Mouse (Mus musculus): ENCODE data around the gene Stxbp1. TPM values are rescaled to one million over a fixed set of nuclear protein-coding genes. Genes with fewer than 3 reads are reported as not detected.

Gene Stxbp1
- polyA plus RNA-seq, 1 experiment from 2014 or later, result 315 TPM

DNA sequence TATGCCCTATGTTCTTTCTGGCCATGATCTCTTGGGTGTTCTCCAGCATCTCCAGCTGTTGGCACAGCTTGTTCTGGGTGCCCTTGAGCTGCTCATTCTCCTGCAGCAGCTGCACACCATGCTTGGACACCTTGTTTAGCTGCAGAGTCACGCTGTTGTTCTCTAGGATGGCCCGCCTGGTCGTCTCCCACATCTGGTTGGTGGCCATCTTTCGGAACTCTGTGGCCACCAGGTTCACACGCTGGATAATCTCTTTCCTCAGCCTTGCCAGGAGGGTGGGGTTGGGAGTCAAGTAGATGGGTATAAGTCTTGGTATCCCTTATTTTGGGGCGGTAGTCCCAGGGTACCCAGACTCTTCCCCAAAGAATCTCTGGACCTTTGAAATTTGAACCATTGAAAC lies 67.3 kb downstream of the Stxbp1 start:
- no peaks in the 10 kb centered on the region for H3K9me3 ChIP-seq (replicated peaks)
- no peak overlapping the region for H3K4me3 ChIP-seq (replicated peaks)
- no peak for ATAC-seq (ENCODE audit: low FRiP score)
- no peak overlapping the region for H3K9ac ChIP-seq (replicated peaks)
- H3K4me2 ChIP-seq, result no peak overlapping the region
- H3K36me3 ChIP-seq, result no peaks in the 10 kb centered on the region
- 94% methylated on average over 6 of the region's 6 CpGs for WGBS
- H3K27me3 ChIP-seq (replicated peaks), result 0 out of 2 replicates have a peak, but pooled peaks cover 4% of the 10 kb centered on the region
- H3K4me1 ChIP-seq, result peaks cover 19% of the 10 kb centered on the region
- H3K27ac ChIP-seq (replicated peaks), result no peak overlapping the region

DNA sequence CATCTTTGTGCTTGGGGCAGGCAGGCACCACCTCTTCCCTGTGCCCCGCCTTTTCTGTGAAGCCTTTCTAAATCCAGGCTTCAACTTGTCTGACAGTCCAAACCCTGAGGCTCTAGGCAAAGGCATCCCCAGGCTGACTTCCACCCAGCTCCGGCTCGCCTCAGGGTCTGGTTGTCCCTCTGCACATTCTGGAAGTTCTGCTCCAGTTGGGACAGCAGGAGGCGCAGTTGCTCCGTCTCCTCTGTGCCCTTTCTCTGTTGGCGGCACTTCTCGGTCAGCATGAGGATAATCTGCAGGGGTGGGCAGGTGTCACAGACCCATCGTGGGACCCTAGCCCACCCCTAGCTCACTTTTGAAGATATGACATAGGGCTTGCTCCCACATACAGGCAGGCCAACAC lies 67.9 kb downstream of the Stxbp1 start:
- H3K9me3 ChIP-seq (replicated peaks), result no peaks in the 10 kb centered on the region
- H3K36me3 ChIP-seq, result no peaks in the 10 kb centered on the region
- no peak for ATAC-seq (ENCODE audit: low FRiP score)
- H3K4me1 ChIP-seq, result peaks cover 20% of the 10 kb centered on the region
- 23% methylated on average over 8 of the region's 8 CpGs for WGBS
- H3K27me3 ChIP-seq (replicated peaks), result 0 out of 2 replicates have a peak, but pooled peaks cover 4% of the 10 kb centered on the region
- H3K9ac ChIP-seq (replicated peaks), result no peak overlapping the region
- H3K27ac ChIP-seq (replicated peaks), result no peak overlapping the region
- H3K4me3 ChIP-seq (replicated peaks), result no peak overlapping the region
- no peak overlapping the region for H3K4me2 ChIP-seq

DNA sequence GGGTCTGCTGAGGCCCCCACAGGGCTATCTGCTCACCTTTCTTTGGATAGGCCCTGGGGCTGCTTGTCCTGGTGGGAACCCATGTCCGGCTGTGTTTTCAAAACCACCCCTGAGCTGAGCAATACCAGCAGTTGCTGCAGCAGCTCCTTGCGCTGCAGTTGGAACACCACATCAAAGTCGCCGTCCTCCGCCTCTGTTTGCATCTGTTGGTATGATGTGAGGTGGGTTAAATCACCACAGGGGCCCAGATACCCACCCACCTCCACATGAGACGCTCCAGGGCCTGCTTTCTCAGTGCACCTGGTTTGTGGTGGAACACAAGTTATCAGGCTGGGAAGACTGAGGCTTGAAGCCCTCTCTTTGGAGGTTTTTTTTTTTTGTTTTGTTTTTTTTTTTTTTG lies 69.0 kb downstream of the Stxbp1 start:
- Histone ChIP-seq H3K9ac (replicated peaks) (no peak overlapping the region), H3K9me3 (replicated peaks) (no peaks in the 10 kb centered on the region), H3K27ac (replicated peaks) (no peak overlapping the region), H3K4me2 (no peak overlapping the region), H3K4me1 (peaks cover 18% of the 10 kb centered on the region), H3K36me3 (no peaks in the 10 kb centered on the region), H3K27me3 (replicated peaks) (0 out of 2 replicates have a peak, but pooled peaks cover 4% of the 10 kb centered on the region), H3K4me3 (replicated peaks) (no peak overlapping the region)
- 91% methylated on average over 6 of the region's 6 CpGs for WGBS
- no peak for ATAC-seq (ENCODE audit: low FRiP score)

DNA sequence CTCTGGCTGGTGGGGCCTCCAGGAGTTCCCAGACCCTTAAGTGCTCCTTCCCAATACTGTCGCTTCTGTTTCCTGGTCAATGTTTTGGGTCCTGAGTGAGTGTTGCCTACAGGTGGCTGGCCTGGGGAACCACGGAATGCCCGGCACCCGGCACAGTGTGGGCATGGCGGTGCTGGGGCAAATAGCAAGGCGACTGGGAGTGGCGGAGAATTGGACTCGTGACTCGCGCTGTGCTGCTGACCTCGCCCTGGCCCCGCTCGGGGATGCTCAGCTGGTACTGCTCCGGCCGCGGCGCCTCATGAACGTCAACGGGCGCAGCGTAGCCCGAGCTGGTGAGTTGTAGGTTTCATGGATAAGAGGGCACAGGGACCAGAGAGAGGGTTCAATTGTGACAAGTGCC lies 70.9 kb downstream of the Stxbp1 start:
- peak overlapping the region; percentile 52 for H3K9ac ChIP-seq (replicated peaks)
- H3K4me2 ChIP-seq, result peak overlapping the region; percentile 68
- no peaks in the 10 kb centered on the region for H3K36me3 ChIP-seq
- H3K4me3 ChIP-seq (replicated peaks), result peak overlapping the region; percentile 71
- H3K27me3 ChIP-seq (replicated peaks), result 0 out of 2 replicates have a peak, but pooled peaks cover 4% of the 10 kb centered on the region
- WGBS, result 20% methylated on average over 22 of the region's 22 CpGs
- H3K27ac ChIP-seq (replicated peaks), result no peak overlapping the region
- H3K4me1 ChIP-seq, result peaks cover 18% of the 10 kb centered on the region
- H3K9me3 ChIP-seq (replicated peaks), result no peaks in the 10 kb centered on the region
- ATAC-seq (ENCODE audit: low FRiP score), result no peak

DNA sequence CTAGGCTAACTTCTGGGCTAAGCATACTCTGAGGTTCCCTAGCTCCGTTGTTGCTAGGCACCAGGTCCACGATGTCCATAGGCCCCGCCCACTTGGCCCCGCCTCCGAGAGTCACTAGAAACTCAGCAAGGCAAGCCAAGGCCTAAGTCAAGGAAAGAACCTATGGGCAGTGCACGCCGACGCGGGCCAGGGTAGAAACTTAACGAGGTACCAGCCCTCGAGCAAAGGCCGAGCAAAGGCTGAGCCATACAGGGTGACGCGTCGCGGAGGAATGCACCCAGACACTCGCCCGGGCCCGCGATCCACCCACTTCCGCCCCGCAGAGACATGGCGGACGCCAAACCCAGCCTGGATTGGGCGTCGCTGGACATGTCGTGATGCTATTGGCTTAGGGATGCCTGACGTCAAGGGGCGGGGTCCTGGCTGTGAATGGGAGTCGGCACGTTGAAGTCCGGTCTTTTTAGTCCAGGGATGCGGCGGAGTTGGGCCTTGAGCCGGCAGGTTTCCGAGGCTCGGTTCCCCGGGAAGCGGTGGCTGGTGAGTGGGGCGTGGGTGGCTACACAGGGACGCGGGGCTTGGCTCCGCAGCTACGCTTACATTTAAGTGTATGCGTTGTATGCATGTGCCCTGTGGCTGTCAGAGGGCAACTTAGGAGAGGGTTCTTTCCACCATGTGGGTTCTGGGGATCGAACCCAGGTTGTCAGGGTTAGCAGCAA lies 71.5 kb downstream of the Stxbp1 start, which contains the start of the genes Ttc16 and Ptrh1:
Gene Ttc16 (minus strand): TSS at position 275 of the 716 bp plus-strand sequence.
Gene Ptrh1 (plus strand): TSS at position 428 of the 716 bp plus-strand sequence.
- Histone ChIP-seq H3K4me1 (peaks cover 18% of the 10 kb centered on the region), H3K27ac (replicated peaks) (peak within 1 kb of the TSS; percentile 83), H3K9me3 (replicated peaks) (no peaks in the 10 kb centered on the region), H3K36me3 (no peaks in the 10 kb centered on the region), H3K4me3 (replicated peaks) (peak within 1 kb of the TSS; percentile 71), H3K27me3 (replicated peaks) (0 out of 2 replicates have a peak, but pooled peaks cover 4% of the 10 kb centered on the region), H3K4me2 (peak within 1 kb of the TSS; percentile 68), H3K9ac (replicated peaks) (peak within 1 kb of the TSS; percentile 52)
- peak; percentile 98 for ATAC-seq (ENCODE audit: low FRiP score)
- WGBS, result under 1% methylated on average over 46 of the region's 46 CpGs

DNA sequence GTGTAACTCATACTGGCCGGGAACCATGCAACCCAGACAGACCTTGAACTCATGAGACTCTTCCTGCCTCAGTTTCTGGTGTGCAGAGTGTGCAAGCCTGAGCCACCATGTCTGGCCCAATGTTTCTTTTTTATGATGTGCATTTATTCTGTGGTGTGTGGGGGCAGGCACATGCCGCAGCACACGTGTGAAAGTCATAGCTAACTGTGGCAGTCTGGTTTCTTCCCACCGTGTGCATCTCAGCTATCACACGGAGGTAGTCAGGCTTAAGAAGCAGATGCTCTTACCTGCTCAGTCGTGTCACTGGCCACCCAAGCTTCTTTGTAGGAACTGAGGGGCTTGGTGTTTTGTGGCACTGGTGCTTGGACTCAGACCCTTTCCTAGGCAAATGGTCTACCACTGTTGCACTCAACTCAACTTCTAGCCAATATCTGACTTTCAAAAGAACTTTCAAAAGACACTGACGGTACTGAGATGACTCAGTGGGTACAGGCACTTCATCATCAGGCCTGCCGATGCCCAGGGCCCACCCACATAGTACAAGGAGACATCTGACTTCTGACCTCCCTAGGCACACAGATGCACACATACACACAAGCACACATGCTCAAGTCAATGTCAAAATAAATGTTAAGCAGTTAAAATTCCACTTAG lies 74.3 kb downstream of the Stxbp1 start:
- Histone ChIP-seq H3K9ac (replicated peaks) (no peak overlapping the region), H3K36me3 (no peaks in the 10 kb centered on the region), H3K27me3 (replicated peaks) (0 out of 2 replicates have a peak, but pooled peaks cover 4% of the 10 kb centered on the region), H3K4me2 (no peak overlapping the region), H3K4me1 (peaks cover 20% of the 10 kb centered on the region), H3K4me3 (replicated peaks) (no peak overlapping the region), H3K27ac (replicated peaks) (no peak overlapping the region), H3K9me3 (replicated peaks) (no peaks in the 10 kb centered on the region)
- WGBS, result 88% methylated on average over 8 of the region's 8 CpGs
- ATAC-seq (ENCODE audit: low FRiP score), result no peak

DNA sequence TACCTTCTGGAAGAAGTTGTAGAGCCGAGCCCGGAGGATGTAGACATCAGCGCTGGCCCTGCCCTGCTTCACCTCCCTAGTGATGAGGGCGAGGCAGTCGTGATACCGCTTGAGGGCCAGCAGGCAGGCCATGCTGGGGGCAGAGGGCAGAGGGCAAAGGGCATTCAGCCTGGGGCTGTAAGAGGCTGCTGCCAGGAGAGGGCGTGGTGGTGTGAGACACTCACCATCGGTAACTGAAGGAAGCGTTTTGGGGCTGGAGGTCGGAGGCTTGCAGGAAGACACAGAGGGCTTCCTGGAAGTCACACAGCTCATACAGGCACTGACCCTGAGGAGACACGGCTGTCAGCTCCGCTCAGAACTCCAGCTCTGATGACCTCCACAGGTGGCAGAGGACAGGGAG lies 75.2 kb downstream of the Stxbp1 start:
- H3K36me3 ChIP-seq, result no peaks in the 10 kb centered on the region
- H3K4me3 ChIP-seq (replicated peaks), result no peak overlapping the region
- WGBS, result 33% methylated on average over 12 of the region's 12 CpGs
- no peak for ATAC-seq (ENCODE audit: low FRiP score)
- H3K27me3 ChIP-seq (replicated peaks), result 0 out of 2 replicates have a peak, but pooled peaks cover 4% of the 10 kb centered on the region
- H3K9ac ChIP-seq (replicated peaks), result no peak overlapping the region
- no peak overlapping the region for H3K4me2 ChIP-seq
- peaks cover 20% of the 10 kb centered on the region for H3K4me1 ChIP-seq
- H3K9me3 ChIP-seq (replicated peaks), result no peaks in the 10 kb centered on the region
- no peak overlapping the region for H3K27ac ChIP-seq (replicated peaks)

DNA sequence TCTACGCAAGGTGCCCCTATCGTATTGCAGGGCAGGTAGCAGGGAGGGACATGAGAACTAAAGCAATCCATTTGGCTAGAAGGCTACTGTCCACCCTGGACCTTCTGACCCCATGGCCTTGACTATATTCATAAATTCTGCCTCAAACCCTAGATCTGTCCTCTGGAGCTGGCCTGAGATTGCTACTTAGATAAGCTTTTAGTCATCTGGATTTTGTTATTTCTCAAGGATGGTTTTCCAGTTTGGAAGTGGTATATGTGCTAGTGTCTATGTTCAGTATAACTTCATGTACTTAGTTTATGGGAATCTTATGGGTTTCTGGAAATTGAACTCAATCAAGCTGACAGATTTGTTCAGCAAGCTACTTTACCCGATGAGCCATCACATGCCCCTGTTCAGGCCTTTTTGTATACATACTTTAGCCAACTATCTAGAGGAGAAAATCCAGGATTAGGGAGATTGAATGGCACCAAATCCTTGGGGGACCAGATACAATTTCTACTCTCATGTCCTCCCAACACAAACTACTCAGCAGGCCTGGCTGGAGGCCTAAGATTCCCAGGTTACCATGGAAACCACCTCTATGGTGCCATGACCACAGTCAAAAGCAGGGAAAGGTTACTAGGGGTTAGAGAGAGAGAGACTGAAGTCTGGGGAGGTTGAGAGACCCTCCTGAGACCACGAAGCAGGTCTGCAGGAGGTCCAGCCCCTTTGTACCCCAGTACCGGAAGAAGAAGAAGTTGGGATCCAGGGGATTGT lies 77.5 kb downstream of the Stxbp1 start:
- H3K4me2 ChIP-seq, result no peak overlapping the region
- no peak for ATAC-seq (ENCODE audit: low FRiP score)
- H3K27ac ChIP-seq (replicated peaks), result no peak overlapping the region
- 75% methylated on average over 5 of the region's 5 CpGs for WGBS
- H3K9ac ChIP-seq (replicated peaks), result no peak overlapping the region
- no peaks in the 10 kb centered on the region for H3K36me3 ChIP-seq
- H3K4me3 ChIP-seq (replicated peaks), result no peak overlapping the region
- no peaks in the 10 kb centered on the region for H3K27me3 ChIP-seq (replicated peaks)
- H3K4me1 ChIP-seq, result 0 out of 2 replicates have a peak, but pooled peaks cover 2% of the 10 kb centered on the region
- no peaks in the 10 kb centered on the region for H3K9me3 ChIP-seq (replicated peaks)

DNA sequence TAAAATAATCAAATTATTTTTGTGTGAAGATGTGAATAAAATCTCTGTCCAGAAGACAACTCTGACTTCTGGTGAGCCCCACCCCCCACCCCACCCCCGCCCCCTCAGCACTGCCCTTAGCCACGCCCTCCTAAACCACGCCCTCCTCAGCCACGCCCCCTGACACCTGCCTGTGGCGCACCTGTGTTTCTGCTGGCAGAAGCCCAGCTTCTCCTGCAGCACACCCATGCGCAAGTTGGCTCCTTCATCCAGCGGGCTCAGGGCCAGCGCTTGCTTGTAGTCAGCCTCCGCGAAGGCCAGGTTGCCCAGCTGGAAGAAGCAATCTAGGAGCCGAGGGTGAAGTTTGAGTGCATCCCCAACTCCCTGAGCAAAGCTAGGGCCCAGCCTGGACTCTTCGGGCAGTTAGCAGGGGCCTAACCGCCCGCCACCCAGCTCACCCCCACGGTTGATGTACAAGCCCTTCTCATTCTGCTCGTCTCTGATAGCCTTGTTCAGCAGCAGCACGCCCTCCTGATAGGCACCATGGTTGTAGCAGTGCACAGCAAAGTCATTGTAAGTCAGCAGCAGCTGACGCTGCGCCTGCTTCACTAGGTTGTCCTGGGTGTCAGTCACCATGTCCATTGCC lies 78.3 kb downstream of the Stxbp1 start:
- no peak overlapping the region for H3K4me2 ChIP-seq
- no peak for ATAC-seq (ENCODE audit: low FRiP score)
- H3K4me3 ChIP-seq (replicated peaks), result no peak overlapping the region
- WGBS, result 61% methylated on average over 19 of the region's 19 CpGs
- no peaks in the 10 kb centered on the region for H3K27me3 ChIP-seq (replicated peaks)
- H3K27ac ChIP-seq (replicated peaks), result no peak overlapping the region
- 0 out of 2 replicates have a peak, but pooled peaks cover 2% of the 10 kb centered on the region for H3K4me1 ChIP-seq
- H3K9ac ChIP-seq (replicated peaks), result no peak overlapping the region
- no peaks in the 10 kb centered on the region for H3K36me3 ChIP-seq
- H3K9me3 ChIP-seq (replicated peaks), result no peaks in the 10 kb centered on the region

DNA sequence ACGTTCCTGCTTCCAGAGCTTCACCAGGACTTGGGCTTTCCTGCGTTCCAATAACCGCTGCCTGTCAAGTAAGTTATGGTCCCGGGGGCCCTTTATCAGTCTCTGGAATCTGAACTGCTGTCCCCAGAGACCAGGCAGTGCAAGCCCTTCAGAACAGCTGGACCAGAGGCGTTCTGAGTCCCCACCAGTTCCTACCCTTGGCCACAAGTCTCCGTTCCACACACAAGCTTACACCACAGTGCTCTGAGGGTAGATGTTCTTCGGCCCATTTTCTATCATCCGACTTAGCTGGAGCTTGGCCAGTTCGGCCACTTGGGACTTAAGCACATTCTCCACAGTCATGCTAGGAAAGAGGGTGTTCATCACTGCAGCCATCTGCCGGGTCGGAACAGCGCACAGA lies 79.8 kb downstream of the Stxbp1 start:
- H3K27ac ChIP-seq (replicated peaks), result no peak overlapping the region
- no peaks in the 10 kb centered on the region for H3K9me3 ChIP-seq (replicated peaks)
- WGBS, result 73% methylated on average over 12 of the region's 12 CpGs
- no peak overlapping the region for H3K4me3 ChIP-seq (replicated peaks)
- no peak for ATAC-seq (ENCODE audit: low FRiP score)
- no peak overlapping the region for H3K4me2 ChIP-seq
- no peaks in the 10 kb centered on the region for H3K27me3 ChIP-seq (replicated peaks)
- peaks cover 13% of the 10 kb centered on the region for H3K36me3 ChIP-seq
- H3K4me1 ChIP-seq, result 0 out of 2 replicates have a peak, but pooled peaks cover 2% of the 10 kb centered on the region
- H3K9ac ChIP-seq (replicated peaks), result no peak overlapping the region

DNA sequence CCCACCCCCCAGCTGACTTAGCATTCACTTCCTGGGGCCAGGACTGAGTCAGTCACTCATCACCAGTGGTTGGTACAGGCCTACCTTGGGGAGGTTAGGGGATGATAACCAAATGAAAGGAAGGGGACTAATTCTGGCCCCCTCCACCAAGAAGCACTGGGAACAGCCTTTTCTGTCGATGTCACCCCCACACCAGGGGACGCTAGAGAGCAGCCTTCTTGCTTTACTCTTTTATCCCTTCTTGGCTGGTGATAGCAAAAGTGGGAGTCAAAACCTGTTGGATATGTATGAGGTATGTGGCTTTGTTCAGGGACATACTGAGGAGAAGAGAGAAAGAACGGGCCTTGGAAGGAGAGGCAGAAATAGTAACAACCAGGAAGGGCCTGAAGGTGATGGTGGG lies 83.7 kb downstream of the Stxbp1 start:
- peaks cover 33% of the 10 kb centered on the region for H3K36me3 ChIP-seq
- ATAC-seq (ENCODE audit: low FRiP score), result no peak
- 86% methylated on average over 3 of the region's 3 CpGs for WGBS

More for the DNA sequence above, 83.7 kb downstream of the Stxbp1 start:
- Histone ChIP-seq H3K27me3 (replicated peaks) (no peaks in the 10 kb centered on the region), H3K4me3 (replicated peaks) (no peak overlapping the region), H3K4me1 (peaks cover 8% of the 10 kb centered on the region), H3K4me2 (no peak overlapping the region), H3K27ac (replicated peaks) (no peak overlapping the region), H3K9me3 (replicated peaks) (no peaks in the 10 kb centered on the region), H3K9ac (replicated peaks) (no peak overlapping the region)

All from neural tube, embryonic 15.5 days (tissue).